Mouse (Mus musculus): ENCODE measurements around the gene Kng2.
"Not testable (repeated sequence)": the region's sequence is repeated elsewhere in the genome, so short reads cannot be mapped to it uniquely, and the experiment has no call there.

Kng2 gene

GRCm38 (mm10) chr16:22956085-22956439, 73.2 kb downstream of the Kng2 start:
- DNase-seq (ENCODE audit: low read depth), result no peak

GRCm38 (mm10) chr16:22955397-22956084, 73.7 kb downstream of the Kng2 start:
- DNase-seq (ENCODE audit: low read depth), result no peak

GRCm38 (mm10) chr16:22953069-22953468, 76.2 kb downstream of the Kng2 start:
- peak; percentile 41 for DNase-seq (ENCODE audit: low read depth)

GRCm38 (mm10) chr16:22950840-22951395, 78.4 kb downstream of the Kng2 start, which contains the start of gene Hrg:
Gene Hrg (plus strand): TSS chr16:22951072.
- no peak for DNase-seq (ENCODE audit: low read depth)

GRCm38 (mm10) chr16:22947371-22947770, 81.9 kb downstream of the Kng2 start:
- DNase-seq (ENCODE audit: low read depth), result no peak

GRCm38 (mm10) chr16:22941825-22942476, 87.3 kb downstream of the Kng2 start:
- DNase-seq (ENCODE audit: low read depth), result not testable (repeated sequence)

- no peak for DNase-seq (ENCODE audit: low read depth)
Measured at GRCm38 (mm10) chr16:22939120-22939695, 90.1 kb downstream of the Kng2 start.

GRCm38 (mm10) chr16:22938541-22938940, 90.7 kb downstream of the Kng2 start:
- DNase-seq (ENCODE audit: low read depth), result no peak

GRCm38 (mm10) chr16:22937631-22938030, 91.7 kb downstream of the Kng2 start:
- DNase-seq (ENCODE audit: low read depth), result no peak

Measured in NIH3T3 (cell line).